Mouse (Mus musculus): Measurements from ENCODE around the gene Tspan15. TPM values are rescaled to one million over a fixed set of nuclear protein-coding genes. Genes with fewer than 3 reads are reported as not detected.

The Tspan15 gene
- polyA plus RNA-seq, 1 experiment from 2014 or later = 106 TPM

GRCm38 (mm10) chr10:62215633-62216032 lies 15.4 kb downstream of the Tspan15 start:
- Histone ChIP-seq H3K4me3 (ENCODE audit: low read depth, low read length) (no peak overlapping the region), H3K27ac (ENCODE audit: low read length) (peak overlapping the region; percentile 69; the same call in 1 of the 2 replicates), H3K27me3 (replicated peaks; ENCODE audit: insufficient read depth, low read length) (no peaks in the 10 kb centered on the region), H3K9me3 (ENCODE audit: low read length) (no peaks in the 10 kb centered on the region), H3K36me3 (ENCODE audit: insufficient read depth, low read length) (no peaks in the 10 kb centered on the region), H3K4me2 (replicated peaks; ENCODE audit: low read depth, low read length) (no peak overlapping the region), H3K4me1 (ENCODE audit: insufficient read depth, low read depth, low read length) (peaks cover 5% of the 10 kb centered on the region; the same call in 1 of the 2 replicates), H3K9ac (replicated peaks; ENCODE audit: low read depth) (no peak overlapping the region)
- ATAC-seq (no peak), DNase-seq (ENCODE audit: low spot score) (no peak)
- WGBS = 88% methylated on average over 8 of the region's 8 CpGs
- no peak for TF ChIP-seq CTCF (IDR thresholded peaks at IDR 0.05)
- no peak for TF ChIP-seq EP300 (IDR thresholded peaks at IDR 0.05)

- no peak for ATAC-seq
- Histone ChIP-seq H3K36me3 (ENCODE audit: insufficient read depth, low read length) (no peaks in the 10 kb centered on the region), H3K27me3 (replicated peaks; ENCODE audit: insufficient read depth, low read length) (no peaks in the 10 kb centered on the region), H3K9ac (replicated peaks; ENCODE audit: low read depth) (no peak overlapping the region), H3K27ac (ENCODE audit: low read length) (no peak overlapping the region), H3K4me2 (replicated peaks; ENCODE audit: low read depth, low read length) (no peak overlapping the region), H3K9me3 (ENCODE audit: low read length) (no peaks in the 10 kb centered on the region), H3K4me3 (ENCODE audit: low read depth, low read length) (no peak overlapping the region), H3K4me1 (ENCODE audit: insufficient read depth, low read depth, low read length) (peaks cover 5% of the 10 kb centered on the region; the same call in 1 of the 2 replicates)
- TF ChIP-seq EP300 (IDR thresholded peaks at IDR 0.05) (no peak), CTCF (IDR thresholded peaks at IDR 0.05) (no peak)
- DNase-seq (ENCODE audit: low spot score) = no peak
- 32% methylated on average over 5 of the region's 5 CpGs for WGBS
Measured at GRCm38 (mm10) chr10:62215169-62215616, 15.9 kb downstream of the Tspan15 start.

GRCm38 (mm10) chr10:62211310-62211709 lies 19.7 kb downstream of the Tspan15 start:
- Histone ChIP-seq H3K4me2 (replicated peaks; ENCODE audit: low read depth, low read length) (no peak overlapping the region), H3K4me3 (ENCODE audit: low read depth, low read length) (no peak overlapping the region), H3K9ac (replicated peaks; ENCODE audit: low read depth) (no peak overlapping the region), H3K9me3 (ENCODE audit: low read length) (no peaks in the 10 kb centered on the region), H3K27ac (ENCODE audit: low read length) (no peak overlapping the region), H3K27me3 (replicated peaks; ENCODE audit: insufficient read depth, low read length) (no peaks in the 10 kb centered on the region), H3K36me3 (ENCODE audit: insufficient read depth, low read length) (no peaks in the 10 kb centered on the region), H3K4me1 (ENCODE audit: insufficient read depth, low read depth, low read length) (peaks cover 5% of the 10 kb centered on the region; the same call in 1 of the 2 replicates)
- TF ChIP-seq EP300 (IDR thresholded peaks at IDR 0.05) = no peak
- no peak for TF ChIP-seq CTCF (IDR thresholded peaks at IDR 0.05)
- DNase-seq (ENCODE audit: low spot score) (no peak), ATAC-seq (no peak)
- WGBS = 51% methylated on average over 6 of the region's 6 CpGs

GRCm38 (mm10) chr10:62208241-62208896 lies 22.7 kb downstream of the Tspan15 start:
- ATAC-seq (peak; percentile 91), DNase-seq (ENCODE audit: low spot score) (peak; percentile 63)
- Histone ChIP-seq H3K27me3 (replicated peaks; ENCODE audit: insufficient read depth, low read length) (no peaks in the 10 kb centered on the region), H3K4me3 (ENCODE audit: low read depth, low read length) (no peak overlapping the region), H3K9ac (replicated peaks; ENCODE audit: low read depth) (no peak overlapping the region), H3K27ac (ENCODE audit: low read length) (peak overlapping the region; percentile 40; the same call in 1 of the 2 replicates), H3K4me1 (ENCODE audit: insufficient read depth, low read depth, low read length) (peaks cover 5% of the 10 kb centered on the region; the same call in 1 of the 2 replicates), H3K36me3 (ENCODE audit: insufficient read depth, low read length) (no peaks in the 10 kb centered on the region), H3K9me3 (ENCODE audit: low read length) (no peaks in the 10 kb centered on the region), H3K4me2 (replicated peaks; ENCODE audit: low read depth, low read length) (no peak overlapping the region)
- WGBS = 37% methylated on average over 10 of the region's 10 CpGs
- no peak for TF ChIP-seq CTCF (IDR thresholded peaks at IDR 0.05)
- peak; percentile 68; the same call in 1 of the 2 replicates for TF ChIP-seq EP300 (IDR thresholded peaks at IDR 0.05)

- H3K4me2 ChIP-seq (replicated peaks; ENCODE audit: low read depth, low read length) = no peak overlapping the region
Measured at GRCm38 (mm10) chr10:62202574-62202973, 28.5 kb downstream of the Tspan15 start.

GRCm38 (mm10) chr10:62198891-62199290 lies 32.2 kb downstream of the Tspan15 start:
- TF ChIP-seq CTCF (IDR thresholded peaks at IDR 0.05) (no peak), EP300 (IDR thresholded peaks at IDR 0.05) (no peak)
- no peak overlapping the region for H3K27ac ChIP-seq (ENCODE audit: low read length)
- ATAC-seq (no peak), DNase-seq (ENCODE audit: low spot score) (no peak)
- H3K27me3 ChIP-seq (replicated peaks; ENCODE audit: insufficient read depth, low read length) = no peaks in the 10 kb centered on the region
- H3K4me2 ChIP-seq (replicated peaks; ENCODE audit: low read depth, low read length) = no peak overlapping the region
- H3K9me3 ChIP-seq (ENCODE audit: low read length) = no peaks in the 10 kb centered on the region
- H3K36me3 ChIP-seq (ENCODE audit: insufficient read depth, low read length) = no peaks in the 10 kb centered on the region
- H3K4me3 ChIP-seq (ENCODE audit: low read depth, low read length) = no peak overlapping the region
- no peak overlapping the region for H3K9ac ChIP-seq (replicated peaks; ENCODE audit: low read depth)
- H3K4me1 ChIP-seq (ENCODE audit: insufficient read depth, low read depth, low read length) = no peaks in the 10 kb centered on the region
- 32% methylated on average over 1 of the region's 1 CpGs for WGBS

More at GRCm38 (mm10) chr10:62202574-62202973, 28.5 kb downstream of the Tspan15 start:
- no peak overlapping the region for H3K27ac ChIP-seq (ENCODE audit: low read length)
- H3K9ac ChIP-seq (replicated peaks; ENCODE audit: low read depth) = no peak overlapping the region
- WGBS = 76% methylated on average over 6 of the region's 6 CpGs
- ATAC-seq (no peak), DNase-seq (ENCODE audit: low spot score) (no peak)
- H3K4me1 ChIP-seq (ENCODE audit: insufficient read depth, low read depth, low read length) = no peaks in the 10 kb centered on the region
- no peak overlapping the region for H3K4me3 ChIP-seq (ENCODE audit: low read depth, low read length)
- H3K27me3 ChIP-seq (replicated peaks; ENCODE audit: insufficient read depth, low read length) = no peaks in the 10 kb centered on the region
- TF ChIP-seq CTCF (IDR thresholded peaks at IDR 0.05) (no peak), EP300 (IDR thresholded peaks at IDR 0.05) (no peak)
- H3K36me3 ChIP-seq (ENCODE audit: insufficient read depth, low read length) = no peaks in the 10 kb centered on the region
- H3K9me3 ChIP-seq (ENCODE audit: low read length) = no peaks in the 10 kb centered on the region
